Mouse (Mus musculus): ENCODE data around the gene Metap1d. TPM values are rescaled to one million over a fixed set of nuclear protein-coding genes. Genes with fewer than 3 reads are reported as not detected.

Gene Metap1d
- polyA plus RNA-seq, 1 experiment = 1.4 TPM

DNA sequence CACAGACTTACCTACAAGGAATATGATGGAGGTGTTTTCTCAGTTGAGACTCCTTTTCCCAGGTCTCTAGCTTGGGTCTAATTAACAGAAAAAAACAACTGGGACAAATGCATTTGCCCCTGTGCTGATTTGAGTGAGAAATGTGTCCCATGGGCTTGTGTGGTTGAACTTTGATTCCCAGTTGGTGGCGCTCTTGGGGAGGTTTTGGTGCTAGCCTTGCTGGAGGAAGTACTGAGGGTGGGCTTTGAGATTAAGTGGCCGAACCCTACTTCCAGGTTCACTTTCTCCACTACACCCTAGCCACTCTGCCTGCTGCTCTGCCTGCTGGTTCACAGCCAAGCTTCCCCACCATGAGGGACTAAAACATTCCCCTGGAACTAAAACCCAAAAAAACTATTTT is 3.5 kb upstream of the Metap1d start:
- Histone ChIP-seq H3K9me3 (ENCODE audit: control insufficient read depth, low read length) (peaks cover 5% of the 10 kb centered on the region; the same call in 1 of the 2 replicates), H3K36me3 (ENCODE audit: control insufficient read depth) (no peaks in the 10 kb centered on the region), H3K4me3 (replicated peaks) (no peak overlapping the region), H3K4me1 (ENCODE audit: control insufficient read depth) (peaks cover 34% of the 10 kb centered on the region), H3K27me3 (ENCODE audit: control insufficient read depth) (peaks cover 21% of the 10 kb centered on the region)
- TF ChIP-seq TAL1 (IDR thresholded peaks at IDR 0.05; ENCODE audit: low read length) (no peak), GATA1 (IDR thresholded peaks at IDR 0.05; ENCODE audit: low read length) (no peak)

DNA sequence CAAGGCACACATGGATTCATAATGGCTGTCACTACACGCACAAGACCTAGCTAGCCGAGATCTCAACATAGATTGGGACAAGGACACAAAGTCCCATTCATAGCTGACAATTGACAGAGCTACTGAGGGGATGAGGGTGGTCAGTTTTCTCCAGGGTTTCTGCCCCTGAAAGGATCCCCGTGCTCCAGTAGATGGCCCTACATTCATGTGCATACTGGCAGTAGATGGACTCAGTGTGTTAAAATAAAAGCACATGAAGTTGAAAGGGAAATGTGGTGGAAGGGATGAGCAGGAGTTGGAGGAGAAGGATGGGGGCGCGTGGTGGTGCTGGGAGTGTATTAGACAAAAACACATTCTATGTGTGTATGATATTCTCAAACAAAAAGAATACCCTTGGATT is 1.3 kb upstream of the Metap1d start:
- H3K36me3 ChIP-seq (ENCODE audit: control insufficient read depth) = peaks cover 6% of the 10 kb centered on the region
- H3K4me1 ChIP-seq (ENCODE audit: control insufficient read depth) = peaks cover 53% of the 10 kb centered on the region

GRCm38 (mm10) chr2:71453917-71454260 is 813 bp downstream of the Metap1d start:
- TF ChIP-seq GATA1 (IDR thresholded peaks at IDR 0.05; ENCODE audit: low read length) = no peak
- Histone ChIP-seq H3K36me3 (ENCODE audit: control insufficient read depth) (peaks cover 16% of the 10 kb centered on the region), H3K4me3 (replicated peaks) (peak overlapping the region; percentile 90), H3K27me3 (ENCODE audit: control insufficient read depth) (no peaks in the 10 kb centered on the region), H3K4me1 (ENCODE audit: control insufficient read depth) (peaks cover 71% of the 10 kb centered on the region), H3K9me3 (ENCODE audit: control insufficient read depth, low read length) (peaks cover 5% of the 10 kb centered on the region; the same call in 1 of the 2 replicates)

More for the DNA sequence above, 1.3 kb upstream of the Metap1d start:
- Histone ChIP-seq H3K27me3 (ENCODE audit: control insufficient read depth) (peaks cover 8% of the 10 kb centered on the region), H3K4me3 (replicated peaks) (no peak overlapping the region), H3K9me3 (ENCODE audit: control insufficient read depth, low read length) (peaks cover 5% of the 10 kb centered on the region; the same call in 1 of the 2 replicates)
- TF ChIP-seq TAL1 (IDR thresholded peaks at IDR 0.05; ENCODE audit: low read length) (no peak), GATA1 (IDR thresholded peaks at IDR 0.05; ENCODE audit: low read length) (no peak)

DNA sequence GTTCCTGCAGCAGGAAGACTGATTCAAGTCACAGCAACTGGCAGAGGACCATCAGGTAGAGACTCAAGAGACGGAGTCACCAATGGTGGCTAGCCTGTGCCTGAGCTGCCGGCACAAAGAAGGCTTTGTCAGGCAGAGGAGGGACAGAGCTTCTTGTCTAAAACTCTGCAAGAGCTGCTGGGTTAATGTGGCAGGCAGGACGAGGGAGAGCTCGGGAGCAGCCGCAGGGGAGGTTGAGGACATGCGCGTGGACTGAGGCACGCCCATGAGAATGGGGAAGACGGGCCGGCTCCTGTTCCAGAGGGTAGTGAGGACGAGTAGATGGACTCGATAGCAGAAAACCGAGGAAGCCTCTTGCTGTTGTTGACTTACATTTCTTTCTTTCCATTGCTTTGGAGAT is 5.5 kb downstream of the Metap1d start:
- Histone ChIP-seq H3K36me3 (ENCODE audit: control insufficient read depth) (peaks cover 41% of the 10 kb centered on the region), H3K4me1 (ENCODE audit: control insufficient read depth) (peaks cover 93% of the 10 kb centered on the region), H3K9me3 (ENCODE audit: control insufficient read depth, low read length) (no peaks in the 10 kb centered on the region), H3K27me3 (ENCODE audit: control insufficient read depth) (no peaks in the 10 kb centered on the region), H3K4me3 (replicated peaks) (no peak overlapping the region)
- TF ChIP-seq TAL1 (IDR thresholded peaks at IDR 0.05; ENCODE audit: low read length) (no peak), GATA1 (IDR thresholded peaks at IDR 0.05; ENCODE audit: low read length) (no peak)

DNA sequence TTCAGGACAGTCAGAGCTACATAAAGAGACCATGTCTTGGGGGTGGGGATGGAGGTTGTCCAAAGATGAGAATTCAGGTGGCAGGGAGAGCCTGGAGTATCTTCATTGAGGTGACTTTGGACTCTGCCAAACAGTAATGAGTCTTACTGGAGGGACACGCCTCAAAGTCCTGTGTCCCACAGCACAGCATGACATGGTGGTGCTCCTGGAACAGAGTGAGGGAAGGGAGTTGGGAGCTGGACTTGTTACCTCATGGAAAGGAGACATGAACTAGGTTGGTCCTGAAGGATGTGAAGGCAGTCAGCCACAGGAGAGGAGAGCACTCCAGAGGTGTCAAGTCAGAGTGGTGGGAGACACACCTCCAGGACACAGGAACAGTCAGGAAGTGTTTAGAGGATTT is 6.6 kb downstream of the Metap1d start:
- TF ChIP-seq TAL1 (IDR thresholded peaks at IDR 0.05; ENCODE audit: low read length) = no peak
- TF ChIP-seq GATA1 (IDR thresholded peaks at IDR 0.05; ENCODE audit: low read length) = no peak
- Histone ChIP-seq H3K4me1 (ENCODE audit: control insufficient read depth) (peaks cover 93% of the 10 kb centered on the region), H3K9me3 (ENCODE audit: control insufficient read depth, low read length) (no peaks in the 10 kb centered on the region)

GRCm38 (mm10) chr2:71461139-71461538 is 8.1 kb downstream of the Metap1d start:
- Histone ChIP-seq H3K36me3 (ENCODE audit: control insufficient read depth) (peaks cover 59% of the 10 kb centered on the region), H3K9me3 (ENCODE audit: control insufficient read depth, low read length) (no peaks in the 10 kb centered on the region), H3K4me1 (ENCODE audit: control insufficient read depth) (peaks cover 94% of the 10 kb centered on the region), H3K27me3 (ENCODE audit: control insufficient read depth) (no peaks in the 10 kb centered on the region), H3K4me3 (replicated peaks) (peak overlapping the region; percentile 52)
- TF ChIP-seq GATA1 (IDR thresholded peaks at IDR 0.05; ENCODE audit: low read length) = no peak

More for the DNA sequence above, 6.6 kb downstream of the Metap1d start:
- Histone ChIP-seq H3K27me3 (ENCODE audit: control insufficient read depth) (no peaks in the 10 kb centered on the region), H3K36me3 (ENCODE audit: control insufficient read depth) (peaks cover 50% of the 10 kb centered on the region), H3K4me3 (replicated peaks) (no peak overlapping the region)

DNA sequence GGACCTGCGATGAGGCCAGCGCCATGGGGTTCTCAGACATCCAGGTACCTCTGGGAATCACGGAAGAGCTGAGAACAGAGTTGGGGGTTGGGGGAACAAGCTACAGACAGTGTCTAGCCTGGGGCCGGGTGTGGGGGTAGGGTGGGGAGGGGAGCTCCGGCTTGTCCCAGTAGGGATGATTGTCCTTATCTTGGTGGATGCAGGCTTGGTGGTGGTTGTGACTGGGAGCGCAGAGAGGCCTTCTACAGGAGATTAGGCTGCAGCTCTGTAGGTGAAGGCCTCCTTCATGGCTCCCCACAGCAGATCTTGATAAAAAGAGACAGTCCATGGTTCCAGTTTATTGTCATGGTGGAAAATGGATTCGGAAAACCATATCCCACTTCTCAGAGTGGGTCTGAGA is 8.5 kb downstream of the Metap1d start:
- Histone ChIP-seq H3K9me3 (ENCODE audit: control insufficient read depth, low read length) (no peaks in the 10 kb centered on the region), H3K27me3 (ENCODE audit: control insufficient read depth) (no peaks in the 10 kb centered on the region), H3K4me1 (ENCODE audit: control insufficient read depth) (peaks cover 92% of the 10 kb centered on the region), H3K36me3 (ENCODE audit: control insufficient read depth) (peaks cover 59% of the 10 kb centered on the region), H3K4me3 (replicated peaks) (peak overlapping the region; percentile 52)
- TF ChIP-seq GATA1 (IDR thresholded peaks at IDR 0.05; ENCODE audit: low read length) (peak; percentile 100), TAL1 (IDR thresholded peaks at IDR 0.05; ENCODE audit: low read length) (peak; percentile 86)

GRCm38 (mm10) chr2:71462066-71462465 is 9.0 kb downstream of the Metap1d start:
- Histone ChIP-seq H3K36me3 (ENCODE audit: control insufficient read depth) (peaks cover 64% of the 10 kb centered on the region), H3K4me3 (replicated peaks) (peak overlapping the region; percentile 52), H3K27me3 (ENCODE audit: control insufficient read depth) (no peaks in the 10 kb centered on the region), H3K4me1 (ENCODE audit: control insufficient read depth) (peaks cover 92% of the 10 kb centered on the region), H3K9me3 (ENCODE audit: control insufficient read depth, low read length) (no peaks in the 10 kb centered on the region)
- no peak for TF ChIP-seq GATA1 (IDR thresholded peaks at IDR 0.05; ENCODE audit: low read length)
- TF ChIP-seq TAL1 (IDR thresholded peaks at IDR 0.05; ENCODE audit: low read length) = no peak

DNA sequence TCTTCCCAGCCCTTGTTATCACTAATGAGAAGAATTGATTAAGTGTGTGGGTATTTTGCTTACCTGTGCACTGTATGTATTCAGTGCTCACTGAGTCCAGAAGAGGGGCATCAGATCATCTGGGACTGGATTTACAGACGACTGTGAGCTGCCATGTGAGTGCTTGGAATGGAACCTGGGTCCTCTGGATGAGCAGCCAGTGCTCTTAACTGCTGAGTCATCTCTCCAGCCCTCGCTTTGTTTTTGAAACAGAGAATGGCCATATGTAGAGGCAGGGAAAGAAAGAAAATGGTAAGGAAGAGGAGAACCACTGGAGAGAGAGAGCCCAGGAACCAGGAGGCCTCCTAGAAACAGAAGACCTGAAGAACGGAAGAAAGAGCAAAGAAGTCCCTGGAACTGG is 9.5 kb downstream of the Metap1d start:
- Histone ChIP-seq H3K36me3 (ENCODE audit: control insufficient read depth) (peaks cover 67% of the 10 kb centered on the region), H3K4me3 (replicated peaks) (peak overlapping the region; percentile 52), H3K4me1 (ENCODE audit: control insufficient read depth) (peaks cover 92% of the 10 kb centered on the region), H3K27me3 (ENCODE audit: control insufficient read depth) (no peaks in the 10 kb centered on the region), H3K9me3 (ENCODE audit: control insufficient read depth, low read length) (no peaks in the 10 kb centered on the region)
- TF ChIP-seq TAL1 (IDR thresholded peaks at IDR 0.05; ENCODE audit: low read length) (no peak), GATA1 (IDR thresholded peaks at IDR 0.05; ENCODE audit: low read length) (no peak)

- Histone ChIP-seq H3K9me3 (ENCODE audit: control insufficient read depth, low read length) (no peaks in the 10 kb centered on the region), H3K4me1 (ENCODE audit: control insufficient read depth) (peaks cover 77% of the 10 kb centered on the region), H3K4me3 (replicated peaks) (no peak overlapping the region), H3K36me3 (ENCODE audit: control insufficient read depth) (peaks cover 51% of the 10 kb centered on the region), H3K27me3 (ENCODE audit: control insufficient read depth) (no peaks in the 10 kb centered on the region)
- no peak for TF ChIP-seq TAL1 (IDR thresholded peaks at IDR 0.05; ENCODE audit: low read length)
- no peak for TF ChIP-seq GATA1 (IDR thresholded peaks at IDR 0.05; ENCODE audit: low read length)
Observed at GRCm38 (mm10) chr2:71466103-71466502, 13.0 kb downstream of the Metap1d start.
